Mouse (Mus musculus) brown adipose tissue, adult 24 weeks (tissue): ENCODE results near the gene Plcb2. TPM values are rescaled to one million over a fixed set of nuclear protein-coding genes. Genes with fewer than 3 reads are reported as not detected.
A peak's percentile ranks its signal among the peaks of the same experiment; 100 is the strongest.

Experiments used
- H3K27ac ChIP-seq: fragments of 200-500 bp; replicated peaks from 2 replicates; pipeline ENCODE4 v1.5.1; 2012; ENCODE audit warnings: low read depth, mild to moderate bottlenecking, low read length
- H3K4me1 ChIP-seq: fragments of 200-500 bp; 2 replicates; pipeline ENCODE4 v1.6.1; 2012; ENCODE audit warnings: low read length, mixed read lengths; ENCODE audit not compliant: control insufficient read depth, insufficient read depth, insufficient read length
- H3K4me3 ChIP-seq: fragments of 200-500 bp; 2 replicates; pipeline ENCODE4 v1.5.1; 2012; ENCODE audit warnings: low read depth, mild to moderate bottlenecking, low read length, moderate library complexity; ENCODE audit not compliant: insufficient read depth
- polyA plus RNA-seq: library from polyadenylated mRNA; stranded (reverse); fragments of >200 nt; gene quantifications from 2 replicates; pipeline ENCODE4 v1.2.4, GENCODE M21; 2012; ENCODE audit not compliant: missing spikeins, insufficient read depth, insufficient read length

The Plcb2 gene
- polyA plus RNA-seq, 1 experiment: 0.71 TPM

DNA sequence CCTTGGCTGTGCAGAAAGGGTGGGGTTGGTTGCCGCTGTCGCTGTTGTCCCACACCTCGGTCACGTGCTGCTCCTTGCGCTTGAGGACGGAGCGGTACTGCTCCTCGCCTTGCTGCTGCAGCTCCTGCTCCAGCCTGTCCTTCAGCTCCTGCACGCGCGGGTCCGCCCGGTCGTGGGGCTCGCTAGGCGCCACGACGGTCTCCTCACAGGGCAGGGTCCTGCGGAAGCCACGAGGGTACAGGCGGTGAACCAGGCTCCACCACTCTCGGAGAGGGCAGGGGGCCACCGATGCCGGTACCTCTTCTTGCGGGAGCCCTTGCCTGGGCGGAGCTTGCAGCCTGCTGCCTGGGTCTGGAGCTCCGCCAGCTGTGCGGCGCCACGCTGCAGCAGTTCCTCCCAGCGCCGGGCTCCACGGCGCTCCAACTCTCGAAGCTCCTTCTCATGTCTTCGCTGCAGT lies 17.2 kb downstream of the Plcb2 start:
- H3K4me1 ChIP-seq: peaks cover 5% of the 10 kb centered on the region; the same call in 1 of the 2 replicates
- peak overlapping the region; percentile 21 for H3K4me3 ChIP-seq
- H3K27ac ChIP-seq: no peak overlapping the region

GRCm38 (mm10) chr2:118709655-118710221 lies 18.5 kb downstream of the Plcb2 start:
- Histone ChIP-seq H3K4me1 (peaks cover 5% of the 10 kb centered on the region; the same call in 1 of the 2 replicates), H3K27ac (no peak overlapping the region), H3K4me3 (no peak overlapping the region)

DNA sequence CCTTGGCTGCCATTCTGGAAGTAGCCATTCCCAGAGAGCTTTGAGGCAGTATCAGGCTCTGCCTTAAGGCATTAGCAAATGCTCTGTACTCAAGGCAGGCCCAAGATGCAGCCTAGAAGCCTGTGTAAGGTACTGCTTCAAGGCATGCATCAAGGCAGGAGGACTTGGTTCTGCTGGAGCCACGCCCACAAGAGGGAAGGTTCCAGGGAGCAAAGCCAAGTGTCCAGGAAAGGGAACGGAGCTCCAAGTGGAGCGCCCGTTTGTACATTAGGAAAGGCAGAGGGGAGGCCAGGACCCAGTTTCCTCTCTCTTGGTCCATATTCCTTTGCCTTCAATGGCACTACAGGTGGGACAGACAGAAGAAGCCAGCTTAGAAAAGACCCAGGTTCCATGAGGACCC lies 19.8 kb downstream of the Plcb2 start:
- Histone ChIP-seq H3K4me1 (peaks cover 5% of the 10 kb centered on the region; the same call in 1 of the 2 replicates), H3K4me3 (no peak overlapping the region), H3K27ac (no peak overlapping the region)

DNA sequence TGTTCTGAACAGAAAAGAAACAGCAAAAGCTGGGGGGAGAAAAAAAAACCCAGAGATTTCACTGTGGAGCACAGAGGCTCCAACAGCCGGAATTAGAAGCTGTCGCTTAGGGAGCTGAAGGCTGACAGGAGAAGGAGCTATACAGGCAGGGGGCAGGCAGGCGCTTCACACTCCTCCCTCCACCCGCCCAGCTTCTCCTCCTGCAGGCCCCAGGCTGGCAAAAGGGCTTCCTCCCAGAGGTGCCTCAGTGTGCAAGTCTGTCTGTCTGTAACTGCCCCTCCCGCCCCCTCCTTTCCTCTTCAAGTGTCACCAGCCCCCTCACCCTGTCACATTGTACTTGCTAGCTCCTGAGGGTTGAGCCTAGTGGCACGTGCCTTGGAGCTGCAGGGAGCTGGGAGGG lies 21.8 kb downstream of the Plcb2 start:
- Histone ChIP-seq H3K4me3 (no peak overlapping the region), H3K27ac (no peak overlapping the region), H3K4me1 (peaks cover 8% of the 10 kb centered on the region; the same call in 1 of the 2 replicates)

DNA sequence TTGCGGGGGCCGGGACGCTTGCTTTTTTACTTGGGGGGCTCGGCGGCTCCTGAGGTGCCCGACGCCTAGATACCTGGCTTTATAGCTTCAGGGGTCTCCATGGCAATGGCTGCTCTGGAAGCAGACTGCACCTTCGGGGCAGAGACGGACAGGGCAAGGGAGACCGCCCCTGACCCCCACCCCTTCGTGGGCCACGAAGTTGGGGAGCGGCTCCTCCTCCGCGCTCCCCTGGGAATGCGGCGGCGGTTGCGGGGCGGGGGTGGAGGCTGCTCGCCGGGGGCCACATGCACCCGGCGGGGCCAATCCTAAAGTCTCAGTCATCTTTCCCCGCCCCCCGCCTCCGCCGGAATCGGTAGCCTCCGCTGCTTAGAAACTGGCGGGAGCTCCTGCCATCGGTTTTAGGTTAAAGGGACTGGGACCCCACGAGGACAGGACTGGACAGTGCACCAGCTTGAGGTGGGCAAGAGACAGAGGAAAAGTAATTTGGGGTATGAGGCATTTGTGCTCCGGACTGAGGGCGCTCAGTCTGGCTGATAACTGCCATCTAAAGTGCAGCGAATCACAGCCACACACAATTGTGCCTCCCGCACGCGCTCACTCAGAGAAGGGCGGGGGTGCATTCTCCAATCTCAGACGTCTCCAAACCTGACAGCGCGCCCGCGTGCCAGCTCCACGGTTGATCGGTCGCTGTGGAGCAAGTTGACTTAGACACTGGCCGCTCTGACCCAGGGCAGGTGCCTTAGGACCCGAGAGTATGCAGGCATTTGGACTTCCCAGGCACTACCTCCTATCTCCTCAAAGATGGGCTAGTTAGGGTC lies 24.1 kb downstream of the Plcb2 start, which contains the start of gene Ankrd63:
TSS of gene Ankrd63 (minus strand) at position 51 of the 818 bp plus-strand sequence.
- peaks cover 5% of the 10 kb centered on the region; the same call in 1 of the 2 replicates for H3K4me1 ChIP-seq
- peak within 1 kb of the TSS; percentile 44 for H3K4me3 ChIP-seq
- no peak within 1 kb of the TSS for H3K27ac ChIP-seq

DNA sequence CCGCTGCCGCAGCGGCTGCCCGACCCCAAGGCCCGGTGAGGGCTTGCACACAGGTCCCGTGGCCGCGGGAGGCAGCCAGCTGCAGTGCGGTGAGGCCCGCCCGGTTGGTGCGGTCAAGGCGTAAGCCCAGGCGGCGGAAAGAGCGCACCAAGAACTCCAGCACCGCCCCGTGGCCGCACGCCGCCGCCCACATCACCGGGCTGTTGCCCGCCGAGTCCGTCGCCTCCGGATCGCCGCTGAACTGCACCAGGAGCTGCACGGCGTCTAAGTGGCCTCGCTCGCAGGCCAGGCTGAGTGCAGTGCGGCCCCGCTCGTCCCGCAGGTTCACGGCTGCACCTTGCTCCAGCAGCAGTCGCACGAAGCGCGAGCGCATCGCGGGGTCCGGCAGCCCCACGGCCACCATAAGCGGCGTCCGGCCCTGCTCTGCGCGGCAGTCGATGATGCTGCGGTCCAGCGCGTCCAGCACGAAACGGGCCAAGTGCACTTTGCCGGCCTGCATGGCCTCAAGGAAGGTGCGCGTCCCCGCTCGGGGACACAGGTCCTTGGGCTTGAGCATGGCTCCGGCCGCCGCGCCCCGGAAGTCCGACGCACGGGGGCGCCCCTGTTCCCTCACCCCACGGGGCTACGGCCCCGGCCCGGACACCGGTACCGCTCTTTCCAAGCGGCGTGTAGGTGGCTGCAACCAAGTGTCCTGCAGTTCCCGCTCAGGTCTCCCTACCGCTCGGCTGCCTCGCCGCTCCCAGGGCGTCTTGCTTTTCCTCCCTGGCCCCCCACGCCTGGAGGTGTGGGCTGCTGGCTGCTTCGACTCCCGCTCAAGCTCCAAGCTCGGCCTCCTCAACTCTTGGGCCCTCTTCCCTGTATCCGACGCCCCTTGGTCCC lies 25.1 kb downstream of the Plcb2 start:
- H3K27ac ChIP-seq: no peak overlapping the region
- peaks cover 4% of the 10 kb centered on the region; the same call in 1 of the 2 replicates for H3K4me1 ChIP-seq
- H3K4me3 ChIP-seq: peak overlapping the region; percentile 44

DNA sequence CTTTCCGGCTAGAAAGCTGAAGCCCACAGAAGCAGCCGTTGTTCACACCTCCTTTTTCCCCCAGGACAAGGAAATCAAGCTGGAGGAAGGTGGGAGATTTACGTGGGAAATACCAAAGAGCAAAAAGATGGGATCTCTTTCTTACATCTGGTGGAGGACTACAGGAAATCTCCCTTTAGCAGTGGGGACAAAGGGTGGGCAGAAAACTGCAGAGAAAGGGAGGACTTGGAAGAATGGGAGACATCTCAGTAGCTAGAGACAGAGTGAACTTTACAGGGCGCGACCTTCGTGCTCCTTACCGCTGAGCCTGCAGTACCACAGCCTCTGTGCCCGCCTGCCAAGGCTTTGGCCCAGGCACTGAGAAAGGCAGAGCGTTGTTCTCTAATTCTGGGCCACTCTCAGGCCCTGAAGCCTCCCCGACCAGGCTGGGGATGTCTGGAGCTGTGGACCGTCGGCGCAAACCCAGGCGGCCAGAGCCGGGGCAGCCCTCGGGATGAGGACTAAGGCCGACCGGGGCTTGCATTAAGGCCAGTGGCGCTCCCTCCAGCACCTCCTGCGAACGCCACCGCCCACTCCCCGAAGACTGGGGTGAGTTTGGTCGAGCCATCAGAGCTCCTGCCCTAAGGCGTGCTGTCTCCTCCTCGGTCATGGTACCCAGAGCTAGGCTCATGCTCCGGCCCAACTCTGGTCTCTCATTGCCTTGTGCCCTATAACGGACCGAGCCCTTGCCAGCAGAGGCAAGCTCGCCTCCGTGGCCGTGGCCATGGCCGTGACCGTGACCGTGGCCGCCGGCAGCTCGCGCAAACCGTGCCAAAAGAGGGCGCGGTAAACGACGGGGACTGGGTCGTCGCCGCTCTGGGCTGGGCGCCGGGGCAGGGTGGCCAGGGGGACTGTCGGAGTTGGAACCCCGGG lies 26.0 kb downstream of the Plcb2 start:
- Histone ChIP-seq H3K4me3 (peak overlapping the region; percentile 44), H3K27ac (no peak overlapping the region), H3K4me1 (peaks cover 5% of the 10 kb centered on the region; the same call in 1 of the 2 replicates)

DNA sequence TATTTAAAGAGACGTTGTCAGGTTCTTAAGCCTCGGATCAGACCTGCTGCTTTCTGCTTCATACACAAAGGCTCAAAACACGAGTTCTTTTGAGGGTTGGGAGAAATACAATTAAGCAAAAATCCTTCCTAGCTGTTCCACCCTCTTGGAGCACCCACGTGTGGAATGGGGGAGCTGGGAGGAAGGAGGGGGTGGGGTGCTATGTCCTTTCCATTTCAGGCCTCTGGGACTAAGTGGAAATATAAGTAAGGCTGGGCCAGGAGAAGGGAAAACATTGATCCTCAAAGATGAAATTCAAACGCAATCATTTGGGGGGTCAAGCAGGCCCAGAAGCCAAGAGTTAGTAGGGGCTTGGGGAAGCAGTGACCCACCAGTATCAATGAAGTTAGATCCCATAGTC lies 27.1 kb downstream of the Plcb2 start:
- H3K27ac ChIP-seq: no peak overlapping the region
- peaks cover 5% of the 10 kb centered on the region; the same call in 1 of the 2 replicates for H3K4me1 ChIP-seq
- H3K4me3 ChIP-seq: no peak overlapping the region

GRCm38 (mm10) chr2:118700179-118701062 lies 27.8 kb downstream of the Plcb2 start:
- H3K4me1 ChIP-seq: peaks cover 5% of the 10 kb centered on the region; the same call in 1 of the 2 replicates
- peak overlapping the region; percentile 35 for H3K4me3 ChIP-seq
- no peak overlapping the region for H3K27ac ChIP-seq

GRCm38 (mm10) chr2:118697955-118698354 lies 30.3 kb downstream of the Plcb2 start:
- Histone ChIP-seq H3K4me3 (no peak overlapping the region), H3K27ac (no peak overlapping the region), H3K4me1 (peaks cover 5% of the 10 kb centered on the region; the same call in 1 of the 2 replicates)

GRCm38 (mm10) chr2:118697311-118697877 lies 30.8 kb downstream of the Plcb2 start:
- no peak overlapping the region for H3K4me3 ChIP-seq
- H3K27ac ChIP-seq: no peak overlapping the region
- H3K4me1 ChIP-seq: peaks cover 3% of the 10 kb centered on the region; the same call in 1 of the 2 replicates

GRCm38 (mm10) chr2:118696451-118697308 lies 31.6 kb downstream of the Plcb2 start:
- no peak overlapping the region for H3K4me3 ChIP-seq
- H3K27ac ChIP-seq: no peak overlapping the region
- peaks cover 2% of the 10 kb centered on the region; the same call in 1 of the 2 replicates for H3K4me1 ChIP-seq
